Mouse (Mus musculus): ENCODE data around the gene Myo1e. TPM values are rescaled to one million over a fixed set of nuclear protein-coding genes. Genes with fewer than 3 reads are reported as not detected.

Myo1e gene
- polyA plus RNA-seq, 1 experiment from 2014 or later = 18.2 TPM

DNA sequence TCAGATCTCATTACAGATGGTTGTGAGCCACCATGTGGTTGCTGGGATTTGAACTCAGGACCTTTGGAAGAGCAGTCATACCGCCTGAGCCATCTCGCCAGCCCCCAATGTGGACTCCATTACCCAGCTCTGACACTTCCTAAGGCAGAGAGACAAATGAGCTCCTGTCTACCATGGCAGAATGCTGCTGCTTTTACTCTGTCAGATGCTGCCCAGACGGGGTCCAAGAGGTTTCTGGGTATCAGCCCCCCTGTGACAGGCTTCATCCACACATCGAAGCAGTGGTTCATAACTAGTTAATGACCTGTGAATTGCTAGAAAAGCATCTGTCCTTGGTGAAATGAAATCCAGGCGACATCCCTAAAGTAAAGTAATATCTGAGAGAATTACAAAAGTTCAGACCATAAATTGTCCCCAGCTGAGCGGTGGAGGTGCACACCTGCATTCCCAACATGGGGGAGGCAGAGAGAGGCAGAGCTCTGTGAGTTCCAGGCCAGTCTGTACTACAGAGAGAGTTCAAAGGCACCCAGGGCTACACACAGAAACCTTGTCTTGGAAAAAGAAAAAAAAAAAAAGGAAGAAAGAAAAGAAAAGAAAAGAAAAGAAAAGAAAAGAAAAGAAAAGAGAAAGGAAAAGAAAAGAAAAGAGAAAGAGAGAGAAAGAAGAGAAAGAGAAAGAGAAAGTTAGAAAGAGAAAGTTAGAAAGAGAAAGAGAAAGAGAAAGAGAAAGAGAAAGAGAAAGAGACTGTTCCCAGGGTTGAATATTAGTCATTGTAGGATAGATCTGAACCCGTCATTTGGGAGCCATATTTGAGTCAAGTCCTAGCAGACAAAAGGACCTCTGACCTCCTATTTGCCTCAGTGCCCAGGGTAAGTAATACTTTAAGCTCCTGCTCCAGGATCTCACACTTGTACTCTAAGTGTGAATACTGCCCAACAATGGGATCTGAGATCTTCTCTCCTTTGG, 172.6 kb downstream of the Myo1e start:
- Histone ChIP-seq H3K36me3 (ENCODE audit: control insufficient read depth, insufficient read depth, low read length) (peaks cover 15% of the 10 kb centered on the region), H3K4me3 (ENCODE audit: low read length) (no peak overlapping the region), H3K9ac (ENCODE audit: low read depth, low read length) (no peak overlapping the region), H3K9me3 (ENCODE audit: control insufficient read depth, low read length) (no peaks in the 10 kb centered on the region), H3K4me1 (ENCODE audit: control insufficient read depth, insufficient read depth, low read length) (no peaks in the 10 kb centered on the region), H3K27me3 (replicated peaks; ENCODE audit: control insufficient read depth, insufficient read depth, low read length) (no peaks in the 10 kb centered on the region), H3K27ac (ENCODE audit: low read length) (no peak overlapping the region), H3K4me2 (ENCODE audit: low read depth, low read length) (no peak overlapping the region)
- ATAC-seq = no peak
- WGBS = 87% methylated on average over 7 of the region's 7 CpGs

DNA sequence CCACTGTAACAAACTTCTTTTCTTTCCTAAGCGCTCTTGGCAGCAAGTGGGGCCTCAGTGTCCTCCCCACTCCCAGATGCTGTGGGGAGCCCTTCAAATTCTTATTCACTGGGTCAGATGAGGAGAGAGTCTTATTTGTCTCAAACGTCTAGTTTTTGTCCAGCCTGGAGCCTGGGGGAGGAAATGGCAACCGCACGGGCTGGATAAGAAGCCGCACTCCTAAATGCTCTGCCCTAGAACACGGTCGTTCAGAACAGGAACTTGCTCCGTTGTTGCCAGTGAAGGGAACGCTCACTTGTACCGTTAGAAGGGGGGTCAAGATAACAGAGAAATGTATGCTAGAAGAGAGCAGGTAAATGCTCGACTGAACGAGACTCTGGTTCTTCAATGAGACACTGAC, 174.9 kb downstream of the Myo1e start:
- Histone ChIP-seq H3K4me2 (ENCODE audit: low read depth, low read length) (no peak overlapping the region), H3K36me3 (ENCODE audit: control insufficient read depth, insufficient read depth, low read length) (peaks cover 15% of the 10 kb centered on the region), H3K27me3 (replicated peaks; ENCODE audit: control insufficient read depth, insufficient read depth, low read length) (no peaks in the 10 kb centered on the region), H3K4me3 (ENCODE audit: low read length) (no peak overlapping the region), H3K4me1 (ENCODE audit: control insufficient read depth, insufficient read depth, low read length) (no peaks in the 10 kb centered on the region), H3K9ac (ENCODE audit: low read depth, low read length) (no peak overlapping the region), H3K27ac (ENCODE audit: low read length) (no peak overlapping the region), H3K9me3 (ENCODE audit: control insufficient read depth, low read length) (no peaks in the 10 kb centered on the region)
- no peak for ATAC-seq
- 80% methylated on average over 12 of the region's 12 CpGs for WGBS

DNA sequence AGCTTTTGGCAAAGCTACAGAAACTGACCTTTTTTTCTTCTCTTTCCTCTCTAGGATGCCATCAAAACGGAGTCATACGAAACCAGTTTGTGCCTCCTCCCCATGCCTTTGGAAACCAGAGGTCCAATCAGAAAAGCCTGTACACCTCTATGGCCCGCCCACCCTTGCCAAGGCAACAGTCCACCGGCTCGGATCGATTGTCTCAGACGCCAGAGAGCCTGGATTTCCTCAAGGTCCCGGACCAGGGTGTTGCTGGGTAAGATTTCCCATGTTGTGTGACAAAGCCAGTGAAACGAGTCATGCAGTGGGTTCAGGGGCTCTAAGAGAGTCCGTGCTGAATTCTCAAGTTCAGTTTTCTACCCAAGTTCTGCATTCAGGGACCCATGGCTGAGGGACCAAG, 176.6 kb downstream of the Myo1e start:
- 0 out of 2 replicates have a peak, but pooled peaks cover 4% of the 10 kb centered on the region for H3K36me3 ChIP-seq (ENCODE audit: control insufficient read depth, insufficient read depth, low read length)
- WGBS = 73% methylated on average over 10 of the region's 10 CpGs

DNA sequence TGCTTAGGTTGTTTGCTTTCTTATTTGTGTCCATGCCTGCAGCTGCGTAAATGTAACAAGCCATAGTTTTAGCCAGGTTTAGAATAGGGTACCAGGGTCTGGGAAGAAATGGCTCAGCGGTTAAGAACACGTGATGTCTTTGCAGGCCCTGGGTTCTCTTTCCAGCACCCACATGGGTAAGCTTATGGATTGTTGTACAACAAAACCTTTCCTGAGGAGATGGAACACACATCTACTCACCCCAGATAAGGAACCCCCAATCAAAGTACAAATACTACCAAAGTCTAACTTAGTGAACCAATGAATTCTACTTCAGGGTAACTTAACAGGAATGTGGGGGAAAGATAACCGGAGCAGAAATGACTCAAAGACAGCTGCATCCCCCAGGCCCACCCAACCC, 177.3 kb downstream of the Myo1e start:
- 0 out of 2 replicates have a peak, but pooled peaks cover 4% of the 10 kb centered on the region for H3K36me3 ChIP-seq (ENCODE audit: control insufficient read depth, insufficient read depth, low read length)
- no peak overlapping the region for H3K4me3 ChIP-seq (ENCODE audit: low read length)
- no peaks in the 10 kb centered on the region for H3K4me1 ChIP-seq (ENCODE audit: control insufficient read depth, insufficient read depth, low read length)
- 96% methylated on average over 4 of the region's 4 CpGs for WGBS
- H3K9me3 ChIP-seq (ENCODE audit: control insufficient read depth, low read length) = no peaks in the 10 kb centered on the region
- H3K4me2 ChIP-seq (ENCODE audit: low read depth, low read length) = no peak overlapping the region
- no peak for ATAC-seq
- no peak overlapping the region for H3K27ac ChIP-seq (ENCODE audit: low read length)
- H3K27me3 ChIP-seq (replicated peaks; ENCODE audit: control insufficient read depth, insufficient read depth, low read length) = no peaks in the 10 kb centered on the region
- H3K9ac ChIP-seq (ENCODE audit: low read depth, low read length) = no peak overlapping the region

More for the DNA sequence above, 176.6 kb downstream of the Myo1e start:
- H3K4me1 ChIP-seq (ENCODE audit: control insufficient read depth, insufficient read depth, low read length) = no peaks in the 10 kb centered on the region
- no peak overlapping the region for H3K27ac ChIP-seq (ENCODE audit: low read length)
- no peaks in the 10 kb centered on the region for H3K9me3 ChIP-seq (ENCODE audit: control insufficient read depth, low read length)
- H3K4me3 ChIP-seq (ENCODE audit: low read length) = no peak overlapping the region
- ATAC-seq = no peak
- no peak overlapping the region for H3K4me2 ChIP-seq (ENCODE audit: low read depth, low read length)
- no peak overlapping the region for H3K9ac ChIP-seq (ENCODE audit: low read depth, low read length)
- H3K27me3 ChIP-seq (replicated peaks; ENCODE audit: control insufficient read depth, insufficient read depth, low read length) = no peaks in the 10 kb centered on the region

DNA sequence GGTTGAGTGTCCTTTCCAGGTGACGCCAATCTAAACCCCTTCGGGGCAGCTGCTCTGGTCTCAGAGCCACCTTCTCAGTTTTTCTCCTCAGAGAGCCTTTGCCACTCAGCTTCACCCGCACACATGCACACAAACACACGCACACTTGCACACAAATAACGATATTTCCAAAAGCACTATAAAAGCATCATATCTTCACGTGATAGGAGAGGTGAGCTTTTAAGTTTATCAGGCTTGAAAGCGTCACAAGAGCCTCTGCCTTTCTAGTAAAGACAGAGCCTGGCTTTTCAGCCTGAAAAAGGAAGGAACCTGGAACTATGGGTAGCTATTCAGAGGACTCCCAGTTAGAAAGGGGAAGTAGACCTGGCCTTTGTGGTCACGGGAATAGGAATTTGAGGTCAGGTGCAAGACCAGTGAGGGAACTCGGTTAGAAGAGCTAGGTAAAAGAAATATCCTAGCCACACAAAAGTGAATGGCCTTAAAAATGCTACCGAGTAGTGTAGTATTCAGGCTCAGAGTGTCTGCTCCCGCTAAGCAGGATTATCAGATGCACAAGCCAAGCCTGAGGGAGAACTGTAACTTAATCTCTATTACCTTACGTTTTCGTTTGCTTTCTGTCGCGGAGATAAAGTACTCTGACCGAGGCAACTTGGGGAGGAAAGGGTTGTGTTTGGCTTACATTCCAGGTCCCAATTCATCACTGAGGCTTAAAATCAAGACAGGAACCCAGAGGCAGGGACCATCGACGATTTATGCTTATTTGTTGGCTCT, 178.0 kb downstream of the Myo1e start:
- Histone ChIP-seq H3K27me3 (replicated peaks; ENCODE audit: control insufficient read depth, insufficient read depth, low read length) (no peaks in the 10 kb centered on the region), H3K9me3 (ENCODE audit: control insufficient read depth, low read length) (no peaks in the 10 kb centered on the region), H3K4me2 (ENCODE audit: low read depth, low read length) (no peak overlapping the region), H3K9ac (ENCODE audit: low read depth, low read length) (no peak overlapping the region), H3K4me1 (ENCODE audit: control insufficient read depth, insufficient read depth, low read length) (no peaks in the 10 kb centered on the region), H3K36me3 (ENCODE audit: control insufficient read depth, insufficient read depth, low read length) (0 out of 2 replicates have a peak, but pooled peaks cover 4% of the 10 kb centered on the region), H3K27ac (ENCODE audit: low read length) (no peak overlapping the region), H3K4me3 (ENCODE audit: low read length) (no peak overlapping the region)
- no peak for ATAC-seq
- WGBS = 70% methylated on average over 18 of the region's 18 CpGs

DNA sequence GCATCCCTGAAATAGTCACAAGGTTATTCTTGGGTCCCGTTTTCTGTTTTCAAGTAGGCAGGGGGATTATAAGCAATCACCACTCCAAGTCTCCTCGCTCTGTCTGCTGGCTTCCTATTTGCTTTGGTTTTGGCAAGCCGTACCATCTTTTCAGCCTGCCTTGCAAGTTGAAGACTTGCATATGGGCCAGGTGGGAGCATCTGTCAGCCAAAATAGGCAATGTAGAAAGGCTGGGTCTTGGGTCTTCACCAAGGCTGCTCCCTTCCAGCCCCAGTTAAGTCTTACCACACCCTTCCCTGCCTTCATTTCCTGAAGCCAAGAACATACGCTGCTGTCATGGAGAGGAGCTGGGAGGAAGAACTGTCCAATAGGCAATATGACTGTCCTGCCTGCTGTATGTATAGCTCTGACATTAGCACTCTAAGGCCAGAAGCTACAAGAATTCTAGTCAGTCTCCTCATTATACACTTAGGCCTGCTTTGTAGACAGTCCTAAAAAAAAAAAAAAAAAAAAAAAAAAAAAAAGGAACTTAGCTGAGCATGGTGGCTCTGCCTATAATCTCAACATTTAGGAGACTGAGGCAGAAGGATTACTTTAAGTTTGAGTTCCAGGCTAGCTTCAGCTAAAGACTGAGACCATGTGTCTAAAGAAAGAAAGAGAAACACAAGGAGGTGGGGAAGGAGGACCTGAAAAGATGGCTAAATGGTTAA, 180.4 kb downstream of the Myo1e start:
- no peak overlapping the region for H3K4me2 ChIP-seq (ENCODE audit: low read depth, low read length)
- ATAC-seq = no peak
- no peaks in the 10 kb centered on the region for H3K27me3 ChIP-seq (replicated peaks; ENCODE audit: control insufficient read depth, insufficient read depth, low read length)
- no peak overlapping the region for H3K4me3 ChIP-seq (ENCODE audit: low read length)
- 0 out of 2 replicates have a peak, but pooled peaks cover 2% of the 10 kb centered on the region for H3K36me3 ChIP-seq (ENCODE audit: control insufficient read depth, insufficient read depth, low read length)
- H3K9ac ChIP-seq (ENCODE audit: low read depth, low read length) = no peak overlapping the region
- no peaks in the 10 kb centered on the region for H3K9me3 ChIP-seq (ENCODE audit: control insufficient read depth, low read length)
- WGBS = 82% methylated on average over 4 of the region's 4 CpGs
- H3K4me1 ChIP-seq (ENCODE audit: control insufficient read depth, insufficient read depth, low read length) = no peaks in the 10 kb centered on the region
- H3K27ac ChIP-seq (ENCODE audit: low read length) = no peak overlapping the region

DNA sequence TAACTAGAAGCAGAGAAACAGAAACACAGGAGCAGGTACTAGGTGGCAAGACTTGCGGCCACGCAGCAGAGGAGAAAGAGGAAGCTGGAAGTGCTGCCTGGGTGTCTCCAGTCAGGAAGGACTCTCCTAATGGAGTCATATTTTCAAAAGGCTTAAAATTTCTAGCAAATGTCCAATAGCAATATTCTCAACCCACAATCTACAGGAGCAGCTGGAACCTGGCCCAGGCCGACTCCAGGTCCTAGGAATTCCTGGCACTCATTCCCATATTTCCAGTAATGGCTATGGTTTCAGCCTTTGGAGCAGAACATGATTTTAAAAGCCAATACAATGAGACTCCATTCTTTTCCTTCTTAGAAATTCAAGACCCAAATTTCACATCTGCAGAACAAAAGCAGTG, 182.4 kb downstream of the Myo1e start:
- WGBS = 81% methylated on average over 3 of the region's 3 CpGs
- Histone ChIP-seq H3K27me3 (replicated peaks; ENCODE audit: control insufficient read depth, insufficient read depth, low read length) (no peaks in the 10 kb centered on the region), H3K9me3 (ENCODE audit: control insufficient read depth, low read length) (no peaks in the 10 kb centered on the region)

DNA sequence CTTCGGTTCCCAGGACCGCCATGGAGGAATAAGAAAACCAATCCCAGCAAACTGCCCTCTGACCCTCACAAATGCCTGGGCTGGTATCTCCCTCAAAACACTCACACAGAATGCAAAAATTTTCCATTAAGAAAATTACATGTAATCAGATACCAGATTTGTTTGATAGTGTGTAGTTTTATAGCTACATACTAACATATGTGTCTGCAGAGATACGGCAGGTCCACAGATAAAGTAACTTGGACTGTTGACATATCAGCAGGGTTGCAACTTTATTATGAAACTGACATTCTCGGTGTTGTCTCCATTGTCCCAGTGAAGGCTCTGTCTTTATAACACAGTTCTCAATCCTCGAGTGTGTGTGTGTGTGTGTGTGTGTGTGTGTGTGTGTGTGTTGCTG, 183.9 kb downstream of the Myo1e start:
- WGBS = 89% methylated on average over 5 of the region's 5 CpGs
- Histone ChIP-seq H3K4me1 (ENCODE audit: control insufficient read depth, insufficient read depth, low read length) (no peaks in the 10 kb centered on the region), H3K9ac (ENCODE audit: low read depth, low read length) (no peak overlapping the region), H3K4me2 (ENCODE audit: low read depth, low read length) (no peak overlapping the region), H3K4me3 (ENCODE audit: low read length) (no peak overlapping the region), H3K36me3 (ENCODE audit: control insufficient read depth, insufficient read depth, low read length) (no peaks in the 10 kb centered on the region), H3K27me3 (replicated peaks; ENCODE audit: control insufficient read depth, insufficient read depth, low read length) (no peaks in the 10 kb centered on the region), H3K9me3 (ENCODE audit: control insufficient read depth, low read length) (no peaks in the 10 kb centered on the region), H3K27ac (ENCODE audit: low read length) (no peak overlapping the region)
- no peak for ATAC-seq

More for the DNA sequence above, 182.4 kb downstream of the Myo1e start:
- no peak for ATAC-seq
- Histone ChIP-seq H3K4me2 (ENCODE audit: low read depth, low read length) (no peak overlapping the region), H3K4me1 (ENCODE audit: control insufficient read depth, insufficient read depth, low read length) (no peaks in the 10 kb centered on the region), H3K27ac (ENCODE audit: low read length) (no peak overlapping the region), H3K4me3 (ENCODE audit: low read length) (no peak overlapping the region), H3K36me3 (ENCODE audit: control insufficient read depth, insufficient read depth, low read length) (no peaks in the 10 kb centered on the region), H3K9ac (ENCODE audit: low read depth, low read length) (no peak overlapping the region)

All from intestine, embryonic 16.5 days (tissue).